Mouse (Mus musculus) kidney, adult 11 months (tissue): ENCODE measurements around the gene Met.

Source experiments
- DNase-seq: peaks from one replicate; pipeline ENCODE4 v3.0.0; 2022

Met gene

DNA sequence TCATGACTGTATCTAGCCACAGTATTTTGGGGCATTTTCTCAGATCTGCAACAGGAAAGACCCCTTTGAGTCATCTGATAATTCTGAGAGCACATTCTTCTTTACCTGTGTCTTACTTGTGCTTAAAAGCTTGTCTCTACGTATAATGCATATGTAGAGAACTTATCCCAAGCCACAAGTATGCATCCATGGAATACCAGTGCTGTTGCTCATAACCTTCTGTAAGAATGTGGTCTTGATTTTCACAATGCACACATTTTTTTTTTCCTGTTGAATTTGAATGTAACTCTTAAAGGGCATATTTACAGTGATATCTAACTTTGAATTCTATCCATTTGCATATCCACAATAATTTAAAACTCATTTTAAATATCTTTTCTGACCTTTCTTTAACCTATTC, 31.8 kb downstream of the Met start:
- DNase-seq, result no peak

DNA sequence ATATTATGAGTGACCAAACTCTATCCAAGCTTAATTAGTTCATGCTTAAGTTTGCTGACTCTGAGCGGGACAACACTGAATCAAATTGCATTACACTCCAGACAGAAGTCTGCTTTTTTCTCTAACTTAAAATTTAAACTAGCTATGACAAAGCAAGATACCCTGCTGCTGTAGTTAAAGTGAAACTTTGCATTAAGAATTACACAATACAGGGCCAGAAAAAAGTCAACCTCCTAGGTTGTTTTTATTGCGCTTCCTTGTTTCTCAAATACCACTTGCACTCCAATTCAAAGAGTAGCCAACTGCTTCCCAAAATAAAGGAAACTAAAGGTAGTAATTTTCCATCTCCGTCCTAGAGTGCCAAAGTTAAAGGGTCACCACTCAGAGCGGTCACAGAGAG, 33.8 kb downstream of the Met start:
- DNase-seq, result no peak

DNA sequence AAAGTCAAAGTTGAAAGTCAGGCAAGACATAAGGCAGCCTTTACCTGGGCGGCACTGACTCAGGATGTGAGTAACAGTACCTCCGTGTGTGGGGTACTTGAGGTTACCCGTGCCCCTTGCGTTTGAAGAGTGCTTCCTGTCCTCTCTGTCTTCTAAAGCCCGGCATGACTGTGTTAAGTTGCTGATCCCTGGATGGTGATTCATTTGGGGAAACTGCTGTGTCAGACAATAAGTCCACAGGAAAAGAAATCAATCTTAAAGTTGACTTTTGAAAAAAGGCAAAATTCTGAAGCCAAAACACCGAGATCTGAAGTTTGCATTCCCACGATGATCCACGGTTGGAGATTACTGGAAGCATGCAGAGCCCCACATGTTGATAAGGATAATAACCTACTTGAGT, 35.2 kb downstream of the Met start:
- no peak for DNase-seq

DNA sequence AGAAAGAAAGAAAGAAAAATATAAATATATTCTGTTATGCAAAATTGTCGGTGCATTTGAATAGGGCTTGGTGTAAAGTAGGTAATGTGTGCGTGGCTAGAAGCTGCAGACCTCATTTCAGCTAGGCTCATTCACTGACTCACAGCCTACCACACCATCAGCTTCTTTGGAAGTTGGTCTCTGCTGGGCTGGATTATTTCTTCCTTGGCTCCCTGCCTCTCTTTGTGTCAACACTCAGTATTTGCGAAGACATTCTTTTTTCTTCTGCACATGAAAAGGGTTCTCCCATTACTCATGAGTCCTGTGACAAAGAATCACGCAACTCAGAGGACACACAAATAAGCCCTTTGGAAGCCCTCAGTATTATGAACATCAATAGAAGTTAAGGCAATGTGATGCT, 37.8 kb downstream of the Met start:
- no peak for DNase-seq

DNA sequence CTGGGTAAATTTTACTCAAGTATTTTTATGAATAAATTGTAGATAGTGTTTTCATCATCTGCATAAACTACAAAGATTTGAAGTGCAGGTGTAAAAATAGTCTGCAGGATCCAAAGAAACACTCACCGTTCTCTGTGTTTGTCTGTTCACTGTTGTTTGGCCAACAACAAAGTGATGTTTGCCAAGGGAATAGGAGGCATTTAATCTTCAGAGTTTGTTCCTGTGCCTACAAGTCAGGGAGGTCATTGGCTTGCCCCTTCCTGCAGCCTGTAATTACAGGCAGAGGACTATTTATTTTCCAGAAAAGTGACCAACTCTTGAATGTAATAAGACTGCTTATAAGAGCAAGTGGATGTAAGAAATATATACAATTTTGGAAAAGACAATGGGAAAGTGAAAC, 38.7 kb downstream of the Met start:
- no peak for DNase-seq

DNA sequence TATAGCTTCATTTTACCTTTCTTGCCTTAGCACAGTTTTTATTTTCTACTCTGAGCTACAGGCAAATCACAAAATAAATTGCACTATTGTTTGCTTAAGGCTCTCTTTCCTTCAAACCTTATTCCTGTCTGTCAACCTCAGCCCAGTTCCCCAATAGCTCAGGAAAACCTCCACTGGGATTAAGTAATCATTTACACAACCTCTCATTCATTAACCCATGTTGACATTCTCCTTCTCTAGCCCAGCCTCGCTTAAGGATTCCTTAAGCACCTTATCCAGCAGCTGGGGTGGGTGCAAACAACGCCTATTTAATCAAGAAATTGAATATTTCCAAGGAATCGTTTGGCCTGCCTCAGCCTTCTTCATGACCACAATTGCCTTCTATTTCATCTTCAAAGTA, 40.1 kb downstream of the Met start:
- peak; percentile 41 for DNase-seq

DNA sequence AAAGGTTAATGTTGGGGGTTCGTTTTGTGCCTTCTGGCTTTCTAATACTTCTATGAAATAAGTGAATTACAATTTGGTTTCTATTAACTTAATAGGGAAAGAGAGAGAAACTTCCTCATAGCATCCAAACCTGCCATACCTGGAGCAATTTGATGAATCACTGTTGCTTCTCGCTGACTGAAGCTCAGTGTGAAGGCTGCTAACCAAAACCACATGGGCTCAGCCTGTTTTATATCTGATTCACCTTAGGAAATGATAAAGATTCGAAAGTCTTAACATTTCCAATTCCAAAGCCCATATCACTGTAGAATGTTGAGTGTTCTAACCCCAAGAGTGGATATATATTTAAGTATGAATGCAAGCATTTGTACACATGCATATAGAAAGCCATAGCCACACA, 41.9 kb downstream of the Met start:
- no peak for DNase-seq

DNA sequence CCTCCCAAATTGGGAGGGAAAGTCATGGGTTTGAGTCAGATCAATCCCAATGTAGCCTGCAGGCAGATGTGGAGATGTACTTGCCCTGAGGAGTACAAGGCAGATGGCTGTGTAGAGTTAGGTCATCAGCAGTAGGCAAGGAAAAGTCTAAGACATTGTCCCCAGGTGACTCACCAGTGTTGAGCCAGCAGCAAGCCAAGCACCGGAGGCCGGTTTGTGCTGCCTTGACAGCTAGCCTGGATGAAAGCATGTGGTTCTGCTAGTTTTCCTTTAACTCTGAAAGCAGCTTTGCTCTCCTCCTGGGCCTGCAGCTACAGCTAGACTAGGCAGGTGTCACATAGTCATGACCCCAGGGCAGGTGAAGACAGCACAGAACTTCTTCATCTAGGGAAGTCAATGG, 43.2 kb downstream of the Met start:
- DNase-seq, result peak; percentile 81

DNA sequence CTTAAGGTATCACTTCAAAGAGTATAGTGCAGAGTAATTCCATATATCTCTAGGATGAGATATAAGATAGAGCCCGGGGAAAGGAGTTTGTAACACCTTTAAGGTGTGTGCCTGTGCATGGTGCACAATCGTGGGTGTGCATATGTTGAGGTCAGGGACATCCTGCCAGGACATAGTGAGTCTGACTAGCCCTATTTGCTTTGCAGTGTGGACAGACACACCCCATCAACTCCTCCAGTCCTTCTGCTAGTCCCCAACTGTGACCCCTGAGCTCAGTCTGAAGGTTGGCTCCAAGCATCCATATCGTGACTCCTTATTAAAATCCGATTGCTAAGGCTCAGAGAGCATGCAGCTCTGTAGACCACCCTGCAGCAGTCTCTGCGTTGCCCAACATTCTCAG, 44.6 kb downstream of the Met start:
- no peak for DNase-seq

DNA sequence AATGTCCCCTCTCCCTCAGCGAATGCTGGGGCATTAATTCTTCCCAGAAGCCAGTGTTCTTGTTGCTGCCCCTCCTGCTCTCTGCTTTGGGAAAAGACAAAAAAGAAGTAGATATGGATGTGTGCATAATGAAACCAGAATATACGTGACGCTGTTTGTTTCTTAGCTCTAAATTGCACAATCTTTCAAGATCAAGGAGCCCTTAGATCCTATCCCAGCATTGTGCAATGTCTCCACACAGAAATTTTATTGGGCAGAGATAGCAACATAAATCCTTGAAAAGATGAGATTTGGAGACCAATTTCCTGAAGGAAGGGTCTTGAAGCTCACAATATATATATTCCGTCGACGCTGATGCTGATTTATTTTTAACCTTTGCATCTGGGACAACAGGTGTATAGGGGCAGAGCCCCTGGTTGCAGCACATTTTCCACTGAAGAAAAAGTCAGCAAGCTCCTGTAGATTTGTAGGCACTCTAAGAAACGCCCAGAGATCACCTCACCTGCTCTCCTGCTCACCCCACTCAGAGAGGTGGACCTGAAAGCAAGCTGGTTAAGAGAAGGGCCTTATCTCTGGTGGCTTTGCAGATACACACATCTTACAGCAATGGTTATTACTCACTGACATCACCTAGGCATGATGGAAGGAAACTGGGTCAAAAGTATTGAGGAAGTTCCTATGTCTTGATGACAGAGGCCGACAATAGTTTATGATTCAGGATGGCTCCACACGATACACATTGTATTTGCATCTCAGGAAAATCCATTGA, 45.2 kb downstream of the Met start:
- DNase-seq, result no peak

DNA sequence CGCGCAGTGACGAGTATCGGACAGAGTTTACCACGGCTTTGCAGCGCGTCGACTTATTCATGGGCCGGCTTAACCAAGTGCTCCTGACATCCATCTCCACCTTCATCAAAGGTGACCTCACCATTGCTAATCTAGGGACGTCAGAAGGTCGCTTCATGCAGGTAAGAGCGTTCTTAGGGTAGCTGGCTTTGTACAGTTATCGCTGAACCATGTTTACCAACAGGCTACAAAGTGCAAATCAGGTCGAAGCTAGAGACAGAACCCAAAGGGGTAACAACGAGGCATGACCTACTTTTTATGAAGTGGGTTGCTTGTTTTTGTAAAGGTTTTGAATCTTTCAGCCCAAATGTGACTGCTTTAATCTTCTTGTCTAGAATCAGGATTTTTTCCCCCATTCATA, 49.8 kb downstream of the Met start:
- DNase-seq, result no peak

DNA sequence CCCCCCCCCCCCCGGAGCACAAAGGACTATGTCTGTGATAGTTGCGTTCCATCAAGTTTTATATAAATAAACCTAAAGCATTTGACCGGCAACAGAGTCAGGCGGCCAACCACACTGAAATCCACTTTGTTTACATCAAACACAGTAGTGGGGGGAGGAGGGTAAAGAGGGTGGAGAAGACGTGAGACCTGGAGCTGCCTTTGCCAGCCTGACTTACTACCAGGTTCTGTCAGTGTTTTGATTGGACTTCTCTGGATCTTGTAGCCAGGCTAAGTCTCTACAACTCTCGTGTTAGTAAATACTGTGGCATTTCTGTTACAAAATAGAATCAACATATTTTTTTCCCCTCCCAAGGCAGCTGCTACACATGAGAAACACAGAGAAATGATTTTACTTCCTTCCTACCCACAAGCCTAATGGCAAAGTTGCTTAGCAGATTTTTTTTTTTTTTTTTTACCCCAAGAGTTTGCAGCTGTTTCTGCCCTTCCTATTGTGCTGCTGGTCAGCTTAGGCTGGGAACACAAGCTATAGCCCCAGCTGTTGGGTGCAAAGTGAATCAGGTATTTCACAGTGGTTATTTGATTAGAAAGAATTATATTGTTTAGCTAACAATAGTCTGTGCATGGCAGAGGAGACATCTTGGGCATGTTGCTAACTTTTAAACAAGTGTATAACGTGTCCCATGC, 52.3 kb downstream of the Met start:
- no peak for DNase-seq

DNA sequence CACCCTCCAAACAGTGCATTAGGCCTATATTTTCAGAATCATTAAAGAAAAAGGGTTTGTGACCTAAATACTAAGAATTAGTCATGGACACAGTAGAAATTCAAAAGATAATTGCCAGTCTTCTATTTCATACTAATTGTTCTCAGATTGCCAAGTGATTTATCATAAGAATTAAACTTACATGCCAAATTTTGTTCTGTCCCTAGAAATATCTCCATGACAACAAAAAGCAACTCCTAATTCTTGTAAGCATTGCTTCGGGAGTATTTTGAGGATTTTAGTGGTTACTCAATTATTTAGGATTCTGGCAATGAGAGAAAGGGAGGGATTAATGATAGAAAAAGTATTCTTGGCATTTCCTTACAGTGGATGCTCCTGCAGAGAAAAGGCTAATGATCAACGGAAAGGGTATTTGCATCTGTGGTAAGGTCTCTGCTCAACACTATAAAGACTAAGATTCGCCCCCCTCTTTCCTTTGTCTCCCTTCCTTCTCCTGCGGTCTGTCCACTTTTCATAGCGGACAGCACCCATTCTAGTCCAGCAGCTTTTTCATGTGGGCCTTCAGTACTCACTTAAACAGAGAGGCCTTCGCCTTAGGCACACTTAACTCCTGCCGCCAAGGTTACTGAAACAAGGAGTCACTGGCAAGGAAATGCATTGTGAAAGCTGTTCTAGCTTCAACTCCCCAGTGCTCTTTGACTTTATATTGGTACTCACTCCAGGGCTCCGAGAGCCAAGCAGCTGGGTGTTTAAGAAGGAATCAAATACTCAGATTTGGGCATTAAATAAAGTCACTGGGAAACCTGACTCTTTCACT, 58.5 kb downstream of the Met start:
- DNase-seq, result no peak

DNA sequence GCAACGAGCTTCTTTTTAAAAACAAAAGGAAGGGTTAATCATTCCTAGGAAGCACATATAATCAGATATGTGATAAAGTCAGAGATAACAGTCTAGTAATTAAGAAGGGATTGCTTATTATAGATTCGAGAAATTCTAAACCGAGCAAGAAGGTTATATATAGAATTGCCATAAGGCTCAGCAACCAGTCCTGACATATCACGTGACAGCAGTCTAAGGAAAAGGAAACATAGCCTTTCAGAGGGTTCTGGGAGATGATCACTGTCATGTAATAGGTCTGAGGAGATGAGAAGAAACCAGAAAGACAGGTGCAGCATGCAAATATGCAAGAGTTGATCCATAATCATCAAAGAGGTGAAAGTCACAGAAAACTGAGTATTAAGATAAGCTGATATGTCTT, 59.3 kb downstream of the Met start:
- no peak for DNase-seq

DNA sequence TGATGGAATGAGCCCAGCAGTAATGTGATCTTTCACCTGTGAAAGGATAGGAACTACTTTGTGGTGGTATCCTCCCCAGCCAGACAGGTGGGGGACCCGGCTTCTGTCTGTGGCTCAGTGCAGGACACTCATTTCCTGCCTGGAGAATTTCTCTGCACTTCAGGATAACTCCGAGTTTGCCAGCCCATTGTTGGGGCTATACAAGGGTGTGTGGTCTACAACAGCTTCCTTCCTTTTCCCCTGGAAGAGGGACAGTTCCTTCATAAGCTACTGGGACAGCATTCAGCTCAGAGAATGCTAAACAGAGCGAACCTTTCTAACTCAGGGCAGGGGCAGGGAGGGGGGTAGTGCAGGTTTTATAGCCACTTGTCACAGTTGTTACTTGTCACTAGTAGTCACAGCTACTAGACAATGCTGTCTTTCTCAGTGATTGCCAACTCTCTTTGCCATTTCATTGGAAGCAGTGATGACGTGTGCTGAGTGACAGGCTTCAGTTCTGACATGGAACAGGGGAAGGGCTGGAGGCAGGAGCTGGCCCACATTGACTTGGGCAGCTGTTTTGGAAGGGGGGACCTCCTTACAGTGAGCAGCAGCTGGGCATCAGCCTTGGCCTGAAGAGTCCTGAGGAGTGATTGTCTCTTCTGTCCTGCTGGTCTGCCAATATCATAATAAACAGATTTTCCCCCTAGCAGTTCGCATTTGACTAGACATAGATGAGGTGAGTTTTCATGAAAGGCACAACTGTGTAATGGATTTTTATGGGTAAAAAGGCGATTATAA, 66.1 kb downstream of the Met start:
- DNase-seq, result no peak

DNA sequence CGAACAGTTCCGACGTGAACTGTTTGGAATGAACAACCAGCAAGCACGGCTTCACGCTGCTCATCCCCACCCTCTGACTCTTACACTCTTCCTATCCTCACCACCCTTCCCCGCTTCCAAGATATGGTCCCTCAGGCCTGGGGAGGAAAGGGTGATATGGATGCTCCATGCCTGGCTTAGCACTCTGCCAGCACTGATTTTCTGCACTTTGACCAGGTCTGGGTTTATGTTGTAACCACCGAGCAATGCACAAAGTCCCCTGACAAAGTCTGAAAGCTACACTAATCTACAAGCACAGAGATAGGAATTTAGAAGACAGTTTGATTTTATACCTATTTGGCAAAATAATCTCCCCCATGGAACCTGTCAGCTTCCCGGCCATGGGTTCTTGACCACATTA, 78.0 kb downstream of the Met start:
- DNase-seq, result peak; percentile 51

DNA sequence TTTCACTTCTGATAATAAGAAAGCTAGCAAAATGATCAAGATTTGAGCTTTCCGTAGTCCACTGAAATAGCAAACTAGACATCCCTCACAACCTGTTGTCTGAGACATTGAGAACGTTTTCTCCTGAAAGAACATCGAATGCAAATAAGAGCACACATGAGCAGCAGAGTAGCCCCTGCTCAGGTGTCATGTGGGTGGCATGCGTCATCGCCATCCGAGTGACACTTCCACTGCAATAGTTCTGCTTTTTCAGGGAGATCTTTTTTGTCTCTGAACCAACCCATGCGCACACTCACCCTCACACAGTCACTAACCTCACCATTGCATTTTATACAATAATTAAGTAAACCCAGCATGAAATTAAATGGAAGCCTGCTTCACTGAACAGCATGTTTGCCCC, 78.8 kb downstream of the Met start:
- DNase-seq, result no peak

DNA sequence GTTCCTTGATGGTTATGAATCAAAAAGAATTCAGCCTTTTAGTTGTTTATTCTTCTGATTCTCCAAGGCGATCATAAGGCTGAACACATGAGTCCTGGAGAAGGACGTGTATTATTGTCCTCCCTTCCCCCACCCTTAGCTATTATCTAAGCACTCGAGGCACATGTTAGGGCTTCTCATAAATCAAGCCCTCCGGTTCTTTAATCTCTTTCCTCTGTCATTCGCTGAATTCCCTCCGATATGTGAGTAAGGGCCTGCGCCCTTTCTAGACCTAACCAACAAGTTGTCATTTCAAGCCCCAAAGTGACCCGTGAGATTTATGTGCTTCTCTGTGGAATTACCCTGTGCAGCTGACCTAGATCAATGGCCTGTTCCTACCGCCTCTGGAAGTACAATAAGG, 81.9 kb downstream of the Met start:
- no peak for DNase-seq

DNA sequence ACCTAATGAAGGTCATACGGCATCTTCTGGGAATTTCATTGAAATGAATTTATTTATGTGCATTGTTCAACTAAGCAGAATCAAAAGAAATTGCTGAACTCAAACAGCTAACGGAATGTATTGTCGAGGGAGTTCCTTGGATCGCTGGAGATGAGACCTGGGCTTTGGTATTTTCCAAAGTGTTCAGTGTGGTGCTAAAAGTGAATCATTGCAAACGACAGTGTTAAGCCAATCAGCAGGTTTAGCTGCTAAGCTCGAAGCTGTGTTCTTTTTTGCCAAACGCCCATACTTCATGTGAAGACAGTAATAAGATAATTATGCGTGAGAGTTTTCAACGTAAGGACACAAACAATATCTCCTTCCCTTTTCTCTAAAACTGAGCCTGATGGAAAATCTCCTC, 82.7 kb downstream of the Met start:
- DNase-seq, result no peak

DNA sequence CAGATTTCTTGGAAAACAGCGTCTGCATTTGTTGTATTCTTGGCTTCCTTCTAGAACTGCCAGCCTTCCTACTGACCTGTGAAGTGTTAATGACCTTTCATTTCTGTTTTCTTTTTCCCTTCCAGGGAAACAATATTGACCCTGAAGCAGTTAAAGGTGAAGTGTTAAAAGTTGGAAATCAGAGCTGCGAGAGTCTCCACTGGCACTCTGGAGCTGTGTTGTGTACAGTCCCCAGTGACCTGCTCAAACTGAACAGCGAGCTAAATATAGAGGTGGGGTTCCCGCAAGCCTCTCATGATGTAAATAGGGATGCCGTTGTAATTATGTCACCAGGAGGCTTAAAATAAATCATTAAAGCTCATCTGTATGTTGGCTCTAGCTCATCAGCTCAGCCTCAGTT, 83.2 kb downstream of the Met start:
- DNase-seq, result peak; percentile 27

DNA sequence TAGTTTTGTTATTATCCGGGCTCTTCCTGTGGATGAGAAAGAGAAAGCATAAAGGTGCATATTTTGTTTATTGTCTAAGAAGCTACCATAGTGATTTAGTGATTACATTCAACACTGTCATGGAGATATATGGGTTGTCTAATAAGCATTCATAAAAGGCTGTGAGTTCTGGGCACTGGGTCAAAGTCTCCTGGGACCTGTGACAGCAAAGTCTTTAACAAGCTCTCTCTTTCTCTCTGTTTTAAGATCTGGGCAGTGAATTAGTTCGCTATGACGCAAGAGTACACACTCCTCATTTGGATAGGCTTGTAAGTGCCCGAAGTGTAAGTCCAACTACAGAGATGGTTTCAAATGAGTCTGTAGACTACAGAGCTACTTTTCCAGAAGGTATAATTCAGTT, 85.2 kb downstream of the Met start:
- DNase-seq, result peak; percentile 30

DNA sequence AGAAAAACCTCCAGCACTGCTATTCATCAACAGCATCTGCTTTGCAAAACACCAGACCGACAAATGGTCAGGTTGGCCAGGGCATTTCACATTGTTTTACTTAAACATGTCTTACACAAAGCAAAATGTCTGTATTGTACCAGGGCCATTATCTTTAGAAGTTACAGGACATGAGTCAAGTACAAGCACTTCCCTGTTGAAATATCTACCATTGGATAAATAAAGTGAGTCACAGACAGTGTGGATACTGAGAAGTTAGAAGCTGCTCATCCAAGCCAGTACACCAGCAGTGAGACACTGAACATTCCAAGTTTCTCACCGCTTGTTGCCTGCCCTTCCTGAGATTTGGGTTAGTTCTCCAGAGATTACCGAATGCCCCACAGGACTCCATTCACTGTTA, 86.0 kb downstream of the Met start:
- no peak for DNase-seq

DNA sequence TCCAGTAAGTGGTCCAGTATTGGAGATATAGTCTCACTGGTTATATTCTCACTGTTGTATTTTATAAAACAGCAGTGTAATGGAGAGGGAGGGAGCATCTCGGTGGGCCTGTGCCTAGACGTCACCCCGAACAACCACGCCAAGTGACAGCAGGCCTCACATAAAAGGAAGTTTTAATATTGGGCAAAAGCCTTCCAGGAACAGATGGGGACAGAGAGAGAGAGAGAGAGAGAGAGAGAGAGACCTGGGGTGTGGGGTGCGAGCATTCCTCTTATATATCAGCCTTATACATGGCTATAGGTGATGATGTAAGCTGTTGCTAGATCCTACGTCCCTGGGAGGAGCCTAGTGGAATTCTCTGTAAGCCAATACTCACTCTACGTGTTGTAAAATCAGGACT, 90.7 kb downstream of the Met start:
- DNase-seq, result no peak
